Mouse (Mus musculus) ES-CJ7 (cell line): ENCODE measurements around the gene Galnt17.

ENCODE experiments used
- DNase-seq: peaks from one replicate; pipeline ENCODE4 v3.0.0; 2011; ENCODE audit warnings: low read depth, low spot score

Gene Galnt17

GRCm38 (mm10) chr5:131022396-131022993 lies 285.8 kb downstream of the Galnt17 start:
- DNase-seq = no peak

GRCm38 (mm10) chr5:131020936-131021335 lies 287.4 kb downstream of the Galnt17 start:
- DNase-seq = no peak

- peak; percentile 7 for DNase-seq
Measured at GRCm38 (mm10) chr5:131019346-131019965, 288.8 kb downstream of the Galnt17 start.

GRCm38 (mm10) chr5:131016066-131016465 lies 292.2 kb downstream of the Galnt17 start:
- DNase-seq = no peak

- no peak for DNase-seq
Measured at GRCm38 (mm10) chr5:131015341-131015740, 293.0 kb downstream of the Galnt17 start.

GRCm38 (mm10) chr5:131013816-131014215 lies 294.5 kb downstream of the Galnt17 start:
- no peak for DNase-seq

- DNase-seq = peak; percentile 33
Measured at GRCm38 (mm10) chr5:131013101-131013500, 295.2 kb downstream of the Galnt17 start.

- DNase-seq = peak; percentile 75
Measured at GRCm38 (mm10) chr5:131009510-131009909, 298.8 kb downstream of the Galnt17 start.

GRCm38 (mm10) chr5:131008507-131008906 lies 299.8 kb downstream of the Galnt17 start:
- peak; percentile 12 for DNase-seq

GRCm38 (mm10) chr5:131007871-131008505 lies 300.3 kb downstream of the Galnt17 start:
- DNase-seq = peak; percentile 73

GRCm38 (mm10) chr5:131007198-131007597 lies 301.1 kb downstream of the Galnt17 start:
- no peak for DNase-seq

GRCm38 (mm10) chr5:131006524-131006923 lies 301.8 kb downstream of the Galnt17 start:
- DNase-seq = no peak

- DNase-seq = no peak
Measured at GRCm38 (mm10) chr5:131000572-131000971, 307.7 kb downstream of the Galnt17 start.

- no peak for DNase-seq
Measured at GRCm38 (mm10) chr5:130979321-130979720, 329.0 kb downstream of the Galnt17 start.

GRCm38 (mm10) chr5:130978871-130979270 lies 329.4 kb downstream of the Galnt17 start:
- no peak for DNase-seq

GRCm38 (mm10) chr5:130977999-130978398 lies 330.3 kb downstream of the Galnt17 start:
- DNase-seq = peak; percentile 48

- no peak for DNase-seq
Measured at GRCm38 (mm10) chr5:130952361-130952760, 355.9 kb downstream of the Galnt17 start.

- peak; percentile 69 for DNase-seq
Measured at GRCm38 (mm10) chr5:130950894-130951400, 357.4 kb downstream of the Galnt17 start.

GRCm38 (mm10) chr5:130950421-130950820 lies 357.9 kb downstream of the Galnt17 start:
- no peak for DNase-seq

- no peak for DNase-seq
Measured at GRCm38 (mm10) chr5:130949710-130950109, 358.6 kb downstream of the Galnt17 start.

- no peak for DNase-seq
Measured at GRCm38 (mm10) chr5:130938911-130939608, 369.2 kb downstream of the Galnt17 start.

GRCm38 (mm10) chr5:130938274-130938741 lies 370.0 kb downstream of the Galnt17 start:
- DNase-seq = no peak
